Mouse (Mus musculus): ENCODE measurements at regions not wholly inside any gene's neighbourhood (a gene's known extent, or its start where the extent isn't known, plus 50 kb on each side); places are given as distances from the start of the nearest gene placed in this dataset.

DNA sequence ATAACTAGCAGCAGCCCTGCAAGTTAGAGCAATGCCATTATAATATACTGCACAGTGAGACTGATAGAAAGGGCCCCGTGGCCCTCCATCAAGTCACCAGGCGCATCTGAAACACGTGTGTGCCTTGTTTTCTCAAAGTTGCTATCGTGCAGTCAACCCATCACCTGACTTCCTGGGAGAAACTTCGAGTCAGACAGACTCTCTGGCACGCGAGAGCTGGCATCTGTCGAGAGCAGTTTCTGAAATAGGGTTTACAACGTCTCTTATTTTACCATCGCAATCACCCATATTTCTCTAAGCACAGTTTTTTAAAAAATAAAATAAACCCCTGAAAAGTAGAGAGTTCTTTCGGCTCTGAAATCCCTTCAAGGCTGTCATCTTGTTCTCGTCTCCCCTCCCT lies 169.8 kb downstream of the 3110018I06Rik start:
- DNase-seq (ENCODE audit: low spot score), result no peak

GRCm38 (mm10) chr12:107658821-107659220 lies 170.4 kb downstream of the 3110018I06Rik start:
- DNase-seq (ENCODE audit: low spot score), result no peak

GRCm38 (mm10) chr12:107662624-107663023 lies 174.2 kb downstream of the 3110018I06Rik start:
- no peak for DNase-seq (ENCODE audit: low spot score)

DNA sequence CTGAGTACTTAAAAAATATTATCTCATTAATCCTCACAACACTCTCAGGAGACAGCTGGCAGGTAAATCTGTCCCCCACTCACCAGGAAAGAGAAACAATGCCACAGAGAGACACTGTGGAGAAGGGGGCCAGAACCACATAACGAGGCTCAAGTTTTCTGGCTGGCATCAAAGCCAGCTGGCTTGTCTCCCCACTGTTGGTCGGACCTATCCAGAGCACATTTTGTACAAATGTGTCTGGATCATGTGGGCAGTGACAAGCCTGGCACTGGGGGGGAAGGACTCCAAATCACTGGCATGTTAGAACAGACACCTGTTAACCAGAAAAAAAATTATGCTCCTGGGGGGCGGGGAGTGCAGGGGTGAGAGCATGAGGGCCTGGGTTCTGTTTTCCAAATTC lies 179.4 kb downstream of the 3110018I06Rik start:
- DNase-seq (ENCODE audit: low spot score), result no peak

- no peak for DNase-seq (ENCODE audit: low spot score)
These were observed 180.6 kb downstream of the 3110018I06Rik start for GRCm38 (mm10) chr12:107669046-107669445.

GRCm38 (mm10) chr12:107669450-107669849 lies 181.0 kb downstream of the 3110018I06Rik start:
- no peak for DNase-seq (ENCODE audit: low spot score)

GRCm38 (mm10) chr12:107669910-107670309 lies 181.5 kb downstream of the 3110018I06Rik start:
- no peak for DNase-seq (ENCODE audit: low spot score)

DNA sequence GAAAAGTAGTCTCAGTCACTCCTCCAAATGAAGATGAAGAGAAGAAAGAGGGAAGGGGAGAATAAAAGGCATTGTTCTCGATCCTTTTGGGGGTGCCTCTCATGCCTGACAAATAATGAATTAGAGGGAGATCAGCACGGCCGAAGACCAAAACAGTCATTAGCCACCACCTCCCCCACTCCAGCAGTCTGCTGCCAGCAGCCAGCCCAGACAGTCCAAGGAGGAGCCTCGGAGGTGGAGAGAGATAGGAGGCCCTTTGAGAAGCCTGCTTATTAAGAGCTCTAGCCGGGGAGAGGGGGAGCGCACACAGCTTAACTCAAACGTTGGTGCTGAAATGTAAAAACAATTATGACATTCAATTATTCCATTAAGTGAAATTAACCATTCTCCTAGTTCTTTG lies 188.6 kb downstream of the 3110018I06Rik start:
- peak; percentile 36 for DNase-seq (ENCODE audit: low spot score)

DNA sequence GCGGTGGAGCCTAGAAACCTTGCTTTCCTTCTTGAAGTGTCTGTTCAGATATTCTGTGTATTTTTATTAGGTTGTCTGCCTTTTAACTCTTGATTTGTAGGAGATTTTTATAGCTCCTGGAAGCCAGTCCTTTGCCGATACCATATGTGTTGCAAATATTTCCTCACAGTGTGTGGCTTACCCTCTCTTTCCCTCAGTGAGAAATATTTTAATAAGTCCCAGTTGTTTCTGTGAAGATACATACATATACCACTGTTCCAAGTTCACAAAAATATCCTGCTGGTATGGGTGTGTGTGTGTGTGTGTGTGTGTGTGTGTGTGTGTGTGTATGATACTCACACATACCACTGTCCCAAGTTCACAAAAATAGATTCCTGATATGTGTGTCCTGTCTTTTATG lies 199.0 kb downstream of the 3110018I06Rik start:
- DNase-seq (ENCODE audit: low spot score), result no peak

DNA sequence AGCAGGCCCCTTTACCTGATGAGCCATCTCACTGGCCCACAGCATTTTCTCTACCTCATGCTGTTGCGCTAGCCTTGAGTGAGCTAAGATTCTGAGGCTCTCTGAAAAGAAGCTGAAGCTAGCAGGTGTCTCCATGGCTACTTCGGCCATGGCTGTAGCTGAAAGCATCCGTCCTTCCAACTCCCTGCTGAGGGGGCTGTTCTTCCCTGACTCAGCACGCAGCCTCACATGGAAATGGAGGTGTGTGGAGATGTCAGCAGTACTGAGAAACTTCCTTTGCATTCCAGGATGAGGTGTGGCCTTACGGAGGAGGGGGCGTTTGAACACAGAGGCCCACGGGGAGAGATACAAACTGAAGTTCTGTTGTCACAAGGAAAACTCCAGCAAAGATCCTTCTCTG lies 201.0 kb downstream of the 3110018I06Rik start:
- DNase-seq (ENCODE audit: low spot score), result no peak

- DNase-seq (ENCODE audit: low spot score), result no peak
These were observed 201.6 kb downstream of the 3110018I06Rik start for GRCm38 (mm10) chr12:107690061-107690460.

GRCm38 (mm10) chr12:107693693-107694092 lies 205.3 kb downstream of the 3110018I06Rik start:
- DNase-seq (ENCODE audit: low spot score), result no peak

- no peak for DNase-seq (ENCODE audit: low spot score)
These were observed 206.6 kb downstream of the 3110018I06Rik start for GRCm38 (mm10) chr12:107695014-107695413.

- no peak for DNase-seq (ENCODE audit: low spot score)
These were observed 207.2 kb downstream of the 3110018I06Rik start for GRCm38 (mm10) chr12:107695438-107696267.

GRCm38 (mm10) chr12:107700317-107700716 lies 211.9 kb downstream of the 3110018I06Rik start:
- no peak for DNase-seq (ENCODE audit: low spot score)

DNA sequence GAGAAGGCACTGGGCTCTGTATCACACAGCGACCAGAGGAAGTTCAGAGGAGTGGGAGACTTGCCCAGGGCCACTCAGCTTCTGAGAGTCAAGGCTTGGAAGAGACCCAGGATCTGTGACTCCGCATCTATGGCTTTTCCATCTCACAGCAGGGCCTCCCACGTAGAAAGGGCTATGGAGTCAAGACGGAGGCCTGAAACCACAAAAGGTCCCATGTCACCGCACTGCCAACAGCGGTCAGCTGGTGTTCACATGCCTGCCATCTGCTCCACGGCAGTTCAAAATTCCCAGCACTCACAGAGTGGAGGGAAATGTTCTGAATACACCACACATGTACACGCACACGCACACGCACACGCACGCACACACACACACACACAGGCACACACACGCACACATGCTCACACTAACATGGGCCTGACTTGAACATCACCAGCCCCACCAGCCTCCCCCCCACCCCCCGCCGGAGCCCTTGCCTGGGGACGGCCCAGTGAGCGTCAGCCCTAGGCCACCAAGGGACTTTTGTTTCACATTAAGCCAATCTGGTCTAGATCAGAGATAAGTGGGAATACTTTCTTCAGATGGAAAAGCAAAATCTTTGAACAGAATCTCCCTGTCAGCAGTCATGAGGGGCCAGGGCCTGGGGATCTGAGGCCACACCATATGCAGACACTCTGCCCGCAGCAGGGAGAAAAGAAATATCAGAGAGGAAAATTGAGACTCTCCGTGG lies 212.6 kb downstream of the 3110018I06Rik start:
- DNase-seq (ENCODE audit: low spot score), result no peak

DNA sequence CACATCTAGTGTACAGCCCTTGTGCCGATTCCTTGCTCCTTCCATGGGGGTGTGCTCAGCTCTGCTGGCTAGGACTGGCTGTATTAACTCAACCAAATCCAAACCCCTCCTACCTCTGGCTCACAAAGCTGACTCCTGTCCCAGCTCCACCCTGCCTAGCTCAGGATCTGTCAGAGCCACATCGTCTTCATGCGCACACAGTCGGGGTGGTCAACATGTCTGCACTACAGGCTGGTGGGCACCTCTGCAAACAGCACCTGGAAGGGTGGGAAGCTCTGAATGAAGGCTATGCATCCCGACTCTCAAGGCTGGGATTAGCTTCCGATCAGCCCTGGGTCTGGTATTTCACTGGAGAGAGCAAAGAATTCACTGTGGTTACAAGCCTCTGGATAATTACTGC lies 220.4 kb downstream of the 3110018I06Rik start:
- no peak for DNase-seq (ENCODE audit: low spot score)

- DNase-seq (ENCODE audit: low spot score), result no peak
These were observed 222.6 kb downstream of the 3110018I06Rik start for GRCm38 (mm10) chr12:107711017-107711416.

DNA sequence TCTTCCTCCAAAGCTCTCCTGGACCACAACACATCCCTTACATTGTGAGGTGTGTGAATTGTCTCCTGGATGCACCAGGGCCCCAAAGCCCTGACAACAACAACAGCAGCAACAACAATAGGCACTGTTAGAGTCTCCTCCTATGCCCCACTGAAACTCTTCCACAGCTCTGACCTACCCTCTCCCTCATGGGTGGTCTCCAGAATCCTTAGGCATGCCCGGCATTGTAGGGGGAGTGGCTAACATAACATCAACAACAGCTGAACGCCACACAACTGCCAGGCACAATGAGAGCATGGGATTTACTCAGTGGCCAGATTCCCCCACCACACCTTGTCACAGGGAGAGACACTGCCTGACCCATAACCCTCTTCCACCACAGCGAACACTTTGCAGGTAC lies 223.2 kb downstream of the 3110018I06Rik start:
- no peak for DNase-seq (ENCODE audit: low spot score)

DNA sequence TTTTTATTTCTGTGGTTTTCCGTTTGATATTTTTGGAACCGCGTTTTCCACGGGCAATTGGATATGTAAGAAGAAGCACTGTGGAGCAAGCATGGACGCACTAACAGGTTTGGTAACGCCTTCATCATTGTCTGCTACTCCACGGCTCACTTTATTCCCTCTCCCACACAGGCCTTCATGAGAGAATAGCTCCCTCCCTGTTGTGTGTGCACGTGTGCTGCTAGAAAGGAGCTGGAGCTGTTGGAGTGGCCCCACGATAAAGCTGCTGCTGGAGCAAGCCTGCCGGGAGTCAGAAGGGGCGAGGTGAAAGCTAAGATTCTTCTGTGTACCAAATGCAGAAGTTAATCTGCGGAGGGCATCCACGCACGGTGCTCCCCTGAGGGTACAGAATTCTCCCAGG lies 224.8 kb downstream of the 3110018I06Rik start:
- DNase-seq (ENCODE audit: low spot score), result no peak

DNA sequence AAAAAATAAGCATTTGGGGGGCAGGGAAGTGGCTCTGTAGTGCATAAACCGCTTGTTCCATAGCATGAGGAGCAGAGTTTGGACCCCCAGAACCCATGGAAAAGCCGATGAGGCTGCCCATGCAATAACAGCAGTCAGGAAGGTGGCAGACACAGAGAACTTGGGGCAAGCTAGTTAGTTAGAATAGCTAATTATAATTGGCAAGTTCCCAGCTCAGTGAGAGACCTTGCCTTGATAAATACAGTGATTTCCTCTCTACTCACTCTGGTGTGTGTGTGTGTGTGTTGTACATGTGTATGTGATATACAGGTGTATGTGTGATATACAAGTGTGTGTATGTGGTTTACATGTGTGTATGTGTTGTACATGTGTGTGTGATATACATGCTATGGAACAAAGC lies 226.4 kb downstream of the 3110018I06Rik start:
- no peak for DNase-seq (ENCODE audit: low spot score)

GRCm38 (mm10) chr12:107715871-107716270 lies 227.4 kb downstream of the 3110018I06Rik start:
- no peak for DNase-seq (ENCODE audit: low spot score)

DNA sequence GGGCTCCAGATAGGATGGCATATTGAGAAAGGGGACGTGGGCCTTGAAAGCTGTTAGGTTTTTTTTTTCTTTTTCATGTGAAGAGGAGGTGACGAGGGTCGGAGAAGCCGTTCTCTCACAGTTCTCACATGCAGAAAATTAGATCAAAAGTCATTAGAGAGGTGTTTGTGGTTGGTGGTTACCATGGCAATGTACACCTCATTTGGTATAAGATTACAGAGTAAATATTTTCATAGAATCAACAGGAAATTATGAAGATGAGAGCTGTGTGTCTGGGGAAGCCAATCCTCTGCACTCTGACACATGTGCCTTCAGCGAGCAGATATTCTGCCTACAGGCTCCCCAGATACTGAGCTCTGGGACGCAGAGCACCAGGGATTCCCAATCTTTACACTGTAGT lies 232.5 kb downstream of the 3110018I06Rik start:
- DNase-seq (ENCODE audit: low spot score), result no peak

Measured in retina, embryonic 14.5 days (tissue).